Mouse (Mus musculus): Measurements from ENCODE around the gene Lcp2. TPM values are rescaled to one million over a fixed set of nuclear protein-coding genes. Genes with fewer than 3 reads are reported as not detected.

Lcp2 gene
- polyA plus RNA-seq (2012; rRNA removed): 1.1 and 1.2 TPM in 2 replicates

DNA sequence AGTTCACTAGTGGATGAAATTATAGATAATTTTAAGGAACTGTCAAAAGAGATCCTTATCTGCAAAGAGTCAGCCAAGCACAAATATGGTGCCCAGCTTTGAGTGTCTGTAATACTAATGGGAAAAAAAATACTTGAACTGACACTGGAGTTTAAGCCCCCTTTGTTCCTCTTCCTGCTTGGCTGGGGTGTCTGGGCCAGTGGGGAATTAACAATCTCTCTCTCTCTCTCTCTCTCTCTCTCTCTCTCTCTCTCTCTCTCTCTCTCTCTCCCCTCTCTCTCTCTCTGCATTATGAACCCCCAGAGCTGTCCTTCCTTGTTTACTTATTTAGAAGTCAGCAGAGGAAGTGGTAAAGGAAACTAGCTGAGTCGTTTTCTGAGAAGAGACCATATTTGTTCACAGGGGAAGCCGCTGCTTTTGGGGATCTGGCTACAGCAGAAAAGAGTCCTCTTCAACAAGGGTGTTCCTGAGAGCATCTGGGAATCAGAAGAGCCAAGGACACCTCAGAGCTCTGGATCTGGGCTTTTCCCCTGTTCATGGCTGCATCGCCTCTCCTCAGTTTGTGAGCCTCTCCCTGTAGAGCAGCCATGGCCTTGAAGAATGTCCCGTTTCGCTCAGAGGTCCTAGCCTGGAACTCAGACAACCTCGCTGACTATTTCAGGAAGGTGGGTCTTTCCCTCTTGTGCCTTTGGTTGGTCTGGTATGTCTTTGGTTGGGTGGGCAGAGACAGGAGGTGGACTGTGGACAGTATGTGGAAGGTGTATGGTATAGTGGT, at the start of gene Lcp2:
Gene Lcp2 (plus strand): TSS at position 154 of the 775 bp plus-strand sequence.
- Histone ChIP-seq H3K27ac (ENCODE audit: insufficient read depth, low read length) (no peak within 1 kb of the TSS), H3K27me3 (ENCODE audit: control insufficient read depth, insufficient read depth, low read length) (no peaks in the 10 kb centered on the region)
- WGBS: 80% methylated on average over 6 of the region's 6 CpGs

GRCm38 (mm10) chr11:33998244-33998643, 48.5 kb upstream of the Lcp2 start:
- no peak for DNase-seq
- no peak overlapping the region for H3K4me3 ChIP-seq (replicated peaks; ENCODE audit: insufficient read depth, low read depth, low read length)
- TF ChIP-seq CTCF (IDR thresholded peaks at IDR 0.05; ENCODE audit: borderline replicate concordance, insufficient read depth, low read depth, low read length) (no peak), POLR2A (IDR thresholded peaks at IDR 0.05; ENCODE audit: borderline replicate concordance, insufficient read depth, low read length) (no peak)
- 75% methylated on average over 10 of the region's 10 CpGs for WGBS
- no peaks in the 10 kb centered on the region for H3K4me1 ChIP-seq (ENCODE audit: control insufficient read depth, insufficient read depth, low read length)
- H3K27me3 ChIP-seq (ENCODE audit: control insufficient read depth, insufficient read depth, low read length): no peaks in the 10 kb centered on the region; the same call in 1 of the 2 replicates
- H3K27ac ChIP-seq (ENCODE audit: insufficient read depth, low read length): no peak overlapping the region

More for the DNA sequence above, at the start of gene Lcp2:
- Histone ChIP-seq H3K4me3 (replicated peaks; ENCODE audit: insufficient read depth, low read depth, low read length) (no peak within 1 kb of the TSS), H3K4me1 (ENCODE audit: control insufficient read depth, insufficient read depth, low read length) (no peaks in the 10 kb centered on the region)
- TF ChIP-seq POLR2A (IDR thresholded peaks at IDR 0.05; ENCODE audit: borderline replicate concordance, insufficient read depth, low read length) (no peak), CTCF (IDR thresholded peaks at IDR 0.05; ENCODE audit: borderline replicate concordance, insufficient read depth, low read depth, low read length) (no peak)
- DNase-seq: no peak

DNA sequence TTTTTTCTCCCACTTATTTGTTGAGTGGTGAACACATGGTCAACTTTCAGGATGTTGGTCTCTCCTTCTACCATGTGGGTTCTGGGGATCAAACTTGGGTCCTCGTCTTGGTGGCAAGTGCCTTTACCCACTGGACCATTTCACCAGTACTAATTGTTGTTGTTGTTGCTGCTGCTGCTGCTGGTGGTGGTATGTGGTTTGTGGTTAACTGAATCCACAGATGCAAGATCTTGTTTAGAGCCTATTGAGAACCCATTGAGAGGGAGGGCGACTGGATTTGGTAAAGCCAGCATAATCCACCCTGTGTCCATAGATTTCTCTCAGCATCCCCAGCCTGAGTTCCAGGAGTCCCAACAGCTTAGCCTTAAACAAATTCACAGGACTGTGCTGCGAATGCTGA, 46.3 kb upstream of the Lcp2 start:
- 89% methylated on average over 3 of the region's 3 CpGs for WGBS
- Histone ChIP-seq H3K27ac (ENCODE audit: insufficient read depth, low read length) (no peak overlapping the region), H3K4me1 (ENCODE audit: control insufficient read depth, insufficient read depth, low read length) (no peaks in the 10 kb centered on the region), H3K4me3 (replicated peaks; ENCODE audit: insufficient read depth, low read depth, low read length) (no peak overlapping the region), H3K27me3 (ENCODE audit: control insufficient read depth, insufficient read depth, low read length) (no peaks in the 10 kb centered on the region; the same call in 1 of the 2 replicates)
- no peak for TF ChIP-seq POLR2A (IDR thresholded peaks at IDR 0.05; ENCODE audit: borderline replicate concordance, insufficient read depth, low read length)
- no peak for TF ChIP-seq CTCF (IDR thresholded peaks at IDR 0.05; ENCODE audit: borderline replicate concordance, insufficient read depth, low read depth, low read length)
- DNase-seq: no peak

- 4% methylated on average over 5 of the region's 5 CpGs for WGBS
- no peak overlapping the region for H3K27ac ChIP-seq (ENCODE audit: insufficient read depth, low read length)
- TF ChIP-seq POLR2A (IDR thresholded peaks at IDR 0.05; ENCODE audit: borderline replicate concordance, insufficient read depth, low read length) (no peak), CTCF (IDR thresholded peaks at IDR 0.05; ENCODE audit: borderline replicate concordance, insufficient read depth, low read depth, low read length) (peak; percentile 63; the same call in 1 of the 2 replicates)
- H3K4me1 ChIP-seq (ENCODE audit: control insufficient read depth, insufficient read depth, low read length): no peaks in the 10 kb centered on the region
- no peak overlapping the region for H3K4me3 ChIP-seq (replicated peaks; ENCODE audit: insufficient read depth, low read depth, low read length)
- H3K27me3 ChIP-seq (ENCODE audit: control insufficient read depth, insufficient read depth, low read length): no peaks in the 10 kb centered on the region; the same call in 1 of the 2 replicates
- peak; percentile 14 to 40 for DNase-seq
Observed at GRCm38 (mm10) chr11:34001938-34002592, 44.7 kb upstream of the Lcp2 start.

DNA sequence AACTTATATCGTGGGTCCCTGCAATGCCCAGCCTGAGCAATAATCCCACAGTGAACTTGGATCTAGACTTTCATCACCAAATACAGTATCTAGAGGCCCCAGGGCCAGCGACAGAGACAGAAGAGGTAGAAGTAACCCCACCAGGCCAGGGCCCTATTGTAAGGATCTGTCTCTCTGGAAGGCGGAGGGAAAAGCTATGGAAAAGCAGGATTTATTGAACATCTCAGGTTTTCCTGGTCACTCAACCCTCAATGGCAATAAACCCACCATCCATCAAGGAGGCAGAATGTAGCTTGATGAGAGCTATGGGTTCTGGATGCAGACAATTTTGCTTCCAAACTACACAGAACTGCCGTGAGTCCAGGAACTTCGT, 44.1 kb upstream of the Lcp2 start:
- H3K27ac ChIP-seq (ENCODE audit: insufficient read depth, low read length): no peak overlapping the region
- no peak for DNase-seq

DNA sequence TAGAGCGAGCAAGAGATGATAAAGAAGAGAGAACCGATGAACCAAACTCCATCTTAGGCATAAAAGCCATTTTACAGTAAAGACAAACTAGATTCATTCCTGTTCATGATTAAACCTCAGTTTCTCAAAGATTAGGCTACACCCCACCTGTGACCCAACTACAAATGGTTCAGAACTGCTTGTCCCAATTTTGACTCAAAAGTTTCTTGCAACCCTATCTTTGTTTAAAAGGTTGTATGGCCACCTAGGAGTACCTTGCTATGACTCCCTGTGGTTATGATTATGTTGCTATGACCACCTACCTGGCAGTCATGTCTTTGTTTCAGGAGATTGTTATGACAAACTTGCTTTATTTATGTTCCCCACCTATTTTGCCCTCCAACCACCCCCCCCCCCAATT, 39.1 kb upstream of the Lcp2 start:
- Histone ChIP-seq H3K27me3 (ENCODE audit: control insufficient read depth, insufficient read depth, low read length) (no peaks in the 10 kb centered on the region), H3K4me3 (replicated peaks; ENCODE audit: insufficient read depth, low read depth, low read length) (no peak overlapping the region), H3K4me1 (ENCODE audit: control insufficient read depth, insufficient read depth, low read length) (no peaks in the 10 kb centered on the region), H3K27ac (ENCODE audit: insufficient read depth, low read length) (no peak overlapping the region)
- no peak for DNase-seq
- 96% methylated on average over 2 of the region's 2 CpGs for WGBS
- TF ChIP-seq POLR2A (IDR thresholded peaks at IDR 0.05; ENCODE audit: borderline replicate concordance, insufficient read depth, low read length) (no peak), CTCF (IDR thresholded peaks at IDR 0.05; ENCODE audit: borderline replicate concordance, insufficient read depth, low read depth, low read length) (no peak)

More for the DNA sequence above, 44.1 kb upstream of the Lcp2 start:
- no peak overlapping the region for H3K4me3 ChIP-seq (replicated peaks; ENCODE audit: insufficient read depth, low read depth, low read length)
- TF ChIP-seq CTCF (IDR thresholded peaks at IDR 0.05; ENCODE audit: borderline replicate concordance, insufficient read depth, low read depth, low read length): no peak
- no peak for TF ChIP-seq POLR2A (IDR thresholded peaks at IDR 0.05; ENCODE audit: borderline replicate concordance, insufficient read depth, low read length)
- no peaks in the 10 kb centered on the region for H3K4me1 ChIP-seq (ENCODE audit: control insufficient read depth, insufficient read depth, low read length)
- no peaks in the 10 kb centered on the region; the same call in 1 of the 2 replicates for H3K27me3 ChIP-seq (ENCODE audit: control insufficient read depth, insufficient read depth, low read length)
- 74% methylated on average over 5 of the region's 5 CpGs for WGBS

DNA sequence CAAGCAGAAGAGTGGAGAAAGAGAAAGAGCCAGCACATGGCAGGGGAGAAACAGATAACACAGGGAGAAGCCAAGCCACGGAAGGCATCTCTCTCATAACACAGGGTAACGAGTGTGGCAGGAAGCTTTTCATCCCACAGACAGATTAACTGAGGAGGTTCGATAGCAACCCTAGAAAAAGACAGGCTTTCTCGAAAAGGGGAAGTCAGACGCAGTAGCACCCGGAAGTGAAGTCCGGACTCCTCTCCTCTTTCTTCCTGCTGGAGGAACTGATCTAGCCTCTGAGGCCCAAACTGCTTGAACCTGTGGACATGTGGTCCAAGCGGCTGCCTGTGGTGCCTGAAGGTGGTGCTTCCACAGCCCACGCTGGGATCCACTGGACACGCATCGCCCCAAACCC, 38.5 kb upstream of the Lcp2 start:
- H3K27ac ChIP-seq (ENCODE audit: insufficient read depth, low read length): no peak overlapping the region
- no peaks in the 10 kb centered on the region for H3K4me1 ChIP-seq (ENCODE audit: control insufficient read depth, insufficient read depth, low read length)
- 88% methylated on average over 11 of the region's 11 CpGs for WGBS
- no peak overlapping the region for H3K4me3 ChIP-seq (replicated peaks; ENCODE audit: insufficient read depth, low read depth, low read length)
- TF ChIP-seq CTCF (IDR thresholded peaks at IDR 0.05; ENCODE audit: borderline replicate concordance, insufficient read depth, low read depth, low read length) (no peak), POLR2A (IDR thresholded peaks at IDR 0.05; ENCODE audit: borderline replicate concordance, insufficient read depth, low read length) (no peak)
- DNase-seq: no peak
- H3K27me3 ChIP-seq (ENCODE audit: control insufficient read depth, insufficient read depth, low read length): no peaks in the 10 kb centered on the region

Data from cerebellum, adult 2 months (tissue).